Mouse (Mus musculus): ENCODE measurements at regions not wholly inside any gene's neighbourhood (a gene's known extent, or its start where the extent isn't known, plus 50 kb on each side); places are given as distances from the start of the nearest gene placed in this dataset.

GRCm38 (mm10) chr3:15074949-15075348 is 188.9 kb downstream of the Car2 start:
- TF ChIP-seq POLR2A (IDR thresholded peaks at IDR 0.05; ENCODE audit: borderline replicate concordance, extremely low read depth, insufficient read depth, insufficient read length, poor library complexity, severe bottlenecking) (no peak), CTCF (IDR thresholded peaks at IDR 0.05; ENCODE audit: borderline replicate concordance, extremely low read depth, insufficient read depth, insufficient read length) (no peak)
- DNase-seq (ENCODE audit: low read depth), result no peak

- TF ChIP-seq POLR2A (IDR thresholded peaks at IDR 0.05; ENCODE audit: borderline replicate concordance, extremely low read depth, insufficient read depth, insufficient read length, poor library complexity, severe bottlenecking) (no peak), CTCF (IDR thresholded peaks at IDR 0.05; ENCODE audit: borderline replicate concordance, extremely low read depth, insufficient read depth, insufficient read length) (no peak)
- no peak for DNase-seq (ENCODE audit: low read depth)
Measured at GRCm38 (mm10) chr3:15090124-15090523, 204.1 kb downstream of the Car2 start.

- DNase-seq (ENCODE audit: low read depth), result no peak
- no peak for TF ChIP-seq CTCF (IDR thresholded peaks at IDR 0.05; ENCODE audit: borderline replicate concordance, extremely low read depth, insufficient read depth, insufficient read length)
- no peak for TF ChIP-seq POLR2A (IDR thresholded peaks at IDR 0.05; ENCODE audit: borderline replicate concordance, extremely low read depth, insufficient read depth, insufficient read length, poor library complexity, severe bottlenecking)
Measured at GRCm38 (mm10) chr3:15098206-15098817, 212.2 kb downstream of the Car2 start.

GRCm38 (mm10) chr3:15098981-15099380 is 212.9 kb downstream of the Car2 start:
- TF ChIP-seq CTCF (IDR thresholded peaks at IDR 0.05; ENCODE audit: borderline replicate concordance, extremely low read depth, insufficient read depth, insufficient read length), result no peak
- no peak for TF ChIP-seq POLR2A (IDR thresholded peaks at IDR 0.05; ENCODE audit: borderline replicate concordance, extremely low read depth, insufficient read depth, insufficient read length, poor library complexity, severe bottlenecking)
- no peak for DNase-seq (ENCODE audit: low read depth)

DNA sequence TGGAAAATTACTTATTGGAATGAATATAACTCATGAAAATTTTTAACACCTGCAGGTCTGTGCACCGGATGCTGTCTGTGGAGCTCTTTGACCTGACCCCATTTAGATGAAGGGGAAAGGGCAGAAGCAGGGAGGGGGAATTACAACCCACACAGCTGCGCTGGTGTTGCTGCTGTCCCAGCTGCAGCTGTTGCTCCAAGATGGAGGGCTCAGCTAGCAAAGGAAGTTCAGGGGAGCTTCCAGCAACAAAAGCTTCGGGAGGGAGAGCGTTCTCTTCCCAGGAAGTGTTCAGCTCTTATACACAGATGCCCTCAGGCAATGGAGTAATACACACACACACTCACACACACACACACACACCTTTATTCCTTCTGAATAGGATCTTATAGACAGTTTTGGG is 219.6 kb downstream of the Car2 start:
- no peak for DNase-seq (ENCODE audit: low read depth)
- TF ChIP-seq POLR2A (IDR thresholded peaks at IDR 0.05; ENCODE audit: borderline replicate concordance, extremely low read depth, insufficient read depth, insufficient read length, poor library complexity, severe bottlenecking), result no peak
- TF ChIP-seq CTCF (IDR thresholded peaks at IDR 0.05; ENCODE audit: borderline replicate concordance, extremely low read depth, insufficient read depth, insufficient read length), result no peak

DNA sequence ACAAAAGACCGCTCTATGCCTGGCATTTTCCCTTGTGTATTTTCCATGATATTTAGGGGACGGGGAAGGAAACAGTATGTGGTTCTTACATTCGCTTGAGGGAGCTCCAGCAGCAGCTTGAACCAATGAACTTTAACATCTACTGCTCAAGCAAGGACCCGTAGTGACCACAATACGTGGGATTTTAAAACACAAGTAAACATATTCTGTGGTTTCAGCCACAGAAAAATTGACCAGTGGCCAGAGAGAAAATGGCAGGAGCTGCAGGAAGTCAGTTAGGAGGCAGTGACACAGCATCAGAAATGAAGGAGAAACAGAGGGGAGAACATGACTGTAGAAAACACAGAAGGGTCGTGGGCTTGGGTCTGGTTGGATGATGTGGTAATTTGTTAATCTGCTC is 220.2 kb downstream of the Car2 start:
- no peak for DNase-seq (ENCODE audit: low read depth)
- TF ChIP-seq CTCF (IDR thresholded peaks at IDR 0.05; ENCODE audit: borderline replicate concordance, extremely low read depth, insufficient read depth, insufficient read length) (no peak), POLR2A (IDR thresholded peaks at IDR 0.05; ENCODE audit: borderline replicate concordance, extremely low read depth, insufficient read depth, insufficient read length, poor library complexity, severe bottlenecking) (no peak)

GRCm38 (mm10) chr3:15107301-15107700 is 221.2 kb downstream of the Car2 start:
- no peak for DNase-seq (ENCODE audit: low read depth)
- TF ChIP-seq POLR2A (IDR thresholded peaks at IDR 0.05; ENCODE audit: borderline replicate concordance, extremely low read depth, insufficient read depth, insufficient read length, poor library complexity, severe bottlenecking), result no peak
- no peak for TF ChIP-seq CTCF (IDR thresholded peaks at IDR 0.05; ENCODE audit: borderline replicate concordance, extremely low read depth, insufficient read depth, insufficient read length)

DNA sequence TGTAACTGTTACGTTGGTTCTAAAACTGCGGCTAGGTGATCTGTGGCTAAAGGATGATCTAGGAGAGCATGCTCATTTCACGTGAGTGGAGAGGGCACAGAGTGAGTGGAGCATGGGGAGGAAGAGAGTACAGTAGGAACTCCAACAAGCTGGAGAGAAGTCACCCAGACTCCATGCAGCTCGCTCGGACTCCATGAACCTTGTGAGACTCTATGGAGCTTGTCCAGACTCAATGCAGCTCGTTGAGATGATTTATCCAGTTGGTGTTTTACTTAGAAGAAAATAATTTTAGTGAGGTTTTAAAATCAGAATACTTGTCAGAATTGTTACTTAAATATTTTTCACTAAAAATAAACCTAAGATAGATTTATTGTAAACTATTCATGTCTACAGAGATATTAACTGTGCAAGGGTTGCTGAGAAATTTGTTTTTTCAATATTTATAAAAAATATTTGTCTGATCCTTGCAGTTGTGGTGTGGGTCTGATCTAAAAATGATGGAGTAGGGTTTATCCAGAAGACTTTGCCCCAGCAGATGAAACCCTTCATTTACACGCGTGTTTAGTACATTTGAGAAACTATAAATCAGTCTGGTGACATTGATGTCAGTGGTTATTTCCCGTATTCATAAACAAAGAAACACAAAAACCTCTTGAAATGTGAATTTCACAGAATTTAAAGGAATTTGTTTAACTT is 222.3 kb downstream of the Car2 start:
- no peak for DNase-seq (ENCODE audit: low read depth)
- TF ChIP-seq CTCF (IDR thresholded peaks at IDR 0.05; ENCODE audit: borderline replicate concordance, extremely low read depth, insufficient read depth, insufficient read length) (no peak), POLR2A (IDR thresholded peaks at IDR 0.05; ENCODE audit: borderline replicate concordance, extremely low read depth, insufficient read depth, insufficient read length, poor library complexity, severe bottlenecking) (no peak)

GRCm38 (mm10) chr3:15110037-15110748 is 221.9 kb downstream of the Gm9733 start:
- TF ChIP-seq CTCF (IDR thresholded peaks at IDR 0.05; ENCODE audit: borderline replicate concordance, extremely low read depth, insufficient read depth, insufficient read length) (no peak), POLR2A (IDR thresholded peaks at IDR 0.05; ENCODE audit: borderline replicate concordance, extremely low read depth, insufficient read depth, insufficient read length, poor library complexity, severe bottlenecking) (no peak)
- no peak for DNase-seq (ENCODE audit: low read depth)

- TF ChIP-seq POLR2A (IDR thresholded peaks at IDR 0.05; ENCODE audit: borderline replicate concordance, extremely low read depth, insufficient read depth, insufficient read length, poor library complexity, severe bottlenecking), result no peak
- TF ChIP-seq CTCF (IDR thresholded peaks at IDR 0.05; ENCODE audit: borderline replicate concordance, extremely low read depth, insufficient read depth, insufficient read length), result no peak
- no peak for DNase-seq (ENCODE audit: low read depth)
Measured at GRCm38 (mm10) chr3:15112177-15112838, 219.8 kb downstream of the Gm9733 start.
